Mouse (Mus musculus): Measurements from ENCODE around the gene Klhl26.

Gene Klhl26

DNA sequence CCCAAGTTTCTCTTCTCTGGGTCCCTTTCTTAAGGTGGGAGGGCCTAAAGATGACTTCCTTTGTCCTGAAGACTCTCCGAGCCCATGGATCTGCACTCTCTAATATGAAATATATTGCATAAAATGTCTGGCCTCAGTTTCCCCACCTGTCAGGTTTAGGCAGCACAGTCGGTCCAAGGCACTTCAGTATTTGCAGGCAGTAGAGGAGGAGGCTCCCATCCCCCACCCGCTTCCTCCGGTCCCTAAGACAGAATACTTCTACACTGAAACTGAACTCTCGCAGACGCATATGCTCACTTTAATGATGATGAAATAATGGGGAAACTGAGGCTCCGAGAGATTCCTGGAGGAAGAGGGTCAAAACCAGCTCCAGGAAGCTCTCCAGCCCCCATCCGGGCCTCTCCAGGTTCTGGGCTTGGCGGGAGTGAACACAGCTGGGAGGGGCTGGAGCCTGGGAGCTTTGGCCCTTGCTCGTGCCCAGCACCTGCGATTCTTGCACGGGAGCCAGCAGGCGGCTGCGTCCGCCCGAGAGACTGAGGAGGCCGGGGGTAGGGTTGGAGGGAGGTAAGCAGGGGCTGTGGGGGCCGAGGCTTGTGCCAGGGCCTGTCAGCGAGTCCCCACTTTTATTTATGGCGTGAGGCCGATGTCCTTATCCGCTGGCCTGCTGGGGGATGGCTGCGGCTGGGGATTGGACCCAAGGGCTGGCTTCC, 25.2 kb upstream of the Klhl26 start:
- DNase-seq (ENCODE audit: low spot score in 2 of 2), result no peak

GRCm38 (mm10) chr8:70500386-70501301, 23.9 kb upstream of the Klhl26 start:
- peak in 1 of 2 experiments; percentile 42 for DNase-seq (ENCODE audit: low spot score in 2 of 2)

- no peak for DNase-seq (ENCODE audit: low spot score in 2 of 2)
Measured at GRCm38 (mm10) chr8:70495771-70496062, 18.9 kb upstream of the Klhl26 start.

DNA sequence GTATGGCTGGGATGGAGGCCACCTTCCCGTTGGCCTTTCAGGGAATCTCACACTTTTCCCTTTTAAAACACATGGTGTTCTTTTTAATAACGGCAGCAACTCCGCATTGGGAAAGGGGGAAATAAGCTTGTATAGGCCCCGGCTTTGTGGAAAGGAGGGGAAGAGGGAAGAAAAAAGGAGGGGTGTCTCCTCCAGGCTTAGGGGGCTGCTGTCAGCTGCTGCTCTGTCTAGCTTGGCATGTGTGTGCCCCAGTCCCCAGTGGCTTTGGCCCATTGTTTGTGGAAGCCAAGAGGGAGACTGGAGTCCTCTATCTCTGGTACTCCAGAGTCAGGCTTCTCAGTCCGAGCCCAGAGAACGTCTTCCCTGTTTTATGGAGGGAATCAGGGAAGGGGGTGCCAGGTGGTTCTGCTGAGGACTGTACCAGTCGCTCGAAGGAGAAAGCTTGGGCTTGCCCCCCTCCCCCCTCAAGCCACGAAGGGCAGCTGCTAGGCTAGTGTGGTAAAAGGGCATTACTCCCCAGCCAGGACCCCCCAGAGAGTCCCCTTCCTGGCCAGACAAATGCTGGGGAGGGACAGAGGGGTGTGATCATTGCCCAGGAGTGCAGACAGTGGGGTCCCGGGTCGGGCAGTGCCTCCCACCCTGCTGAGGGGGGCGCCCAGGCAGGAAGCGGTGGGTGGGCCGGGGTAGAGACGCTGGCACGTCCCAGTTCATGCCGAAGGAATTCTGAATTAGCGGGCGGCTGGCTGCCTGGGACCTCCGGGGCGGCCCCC, 18.4 kb upstream of the Klhl26 start:
- no peak for DNase-seq (ENCODE audit: low spot score in 2 of 2)

DNA sequence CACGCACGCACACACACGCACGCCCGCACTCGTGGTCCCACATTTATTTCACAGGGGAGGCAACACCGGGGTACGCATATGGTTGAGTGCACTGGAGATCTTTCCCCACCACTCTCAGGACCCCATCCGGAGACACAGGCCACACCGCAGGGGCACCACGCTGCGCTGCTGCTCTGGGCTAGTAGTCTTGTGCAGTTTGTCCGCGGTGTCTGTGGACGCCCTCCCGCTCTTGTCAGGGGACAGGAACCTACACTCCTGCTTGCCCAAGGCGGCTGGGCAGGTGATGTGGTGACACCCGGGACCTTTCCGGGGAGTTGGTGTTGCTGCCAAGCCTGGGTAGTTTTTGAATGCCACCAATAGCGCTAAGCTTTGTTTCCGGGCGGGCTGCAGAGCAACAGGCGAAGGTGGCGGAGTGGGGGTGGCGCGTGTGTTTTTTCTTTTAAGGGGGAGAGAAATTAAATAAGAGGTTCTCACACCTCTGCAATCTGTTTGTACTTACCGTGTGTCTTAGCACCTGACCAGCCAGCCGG, 17.7 kb upstream of the Klhl26 start:
- no peak for DNase-seq (ENCODE audit: low spot score in 2 of 2)

GRCm38 (mm10) chr8:70493692-70494415, 17.1 kb upstream of the Klhl26 start:
- no peak for DNase-seq (ENCODE audit: low spot score in 2 of 2)

- no peak for DNase-seq (ENCODE audit: low spot score in 2 of 2)
Measured at GRCm38 (mm10) chr8:70492664-70493640, 16.2 kb upstream of the Klhl26 start, which contains the start of gene Crlf1. Crlf1 (plus strand) TSS chr8:70493158.

DNA sequence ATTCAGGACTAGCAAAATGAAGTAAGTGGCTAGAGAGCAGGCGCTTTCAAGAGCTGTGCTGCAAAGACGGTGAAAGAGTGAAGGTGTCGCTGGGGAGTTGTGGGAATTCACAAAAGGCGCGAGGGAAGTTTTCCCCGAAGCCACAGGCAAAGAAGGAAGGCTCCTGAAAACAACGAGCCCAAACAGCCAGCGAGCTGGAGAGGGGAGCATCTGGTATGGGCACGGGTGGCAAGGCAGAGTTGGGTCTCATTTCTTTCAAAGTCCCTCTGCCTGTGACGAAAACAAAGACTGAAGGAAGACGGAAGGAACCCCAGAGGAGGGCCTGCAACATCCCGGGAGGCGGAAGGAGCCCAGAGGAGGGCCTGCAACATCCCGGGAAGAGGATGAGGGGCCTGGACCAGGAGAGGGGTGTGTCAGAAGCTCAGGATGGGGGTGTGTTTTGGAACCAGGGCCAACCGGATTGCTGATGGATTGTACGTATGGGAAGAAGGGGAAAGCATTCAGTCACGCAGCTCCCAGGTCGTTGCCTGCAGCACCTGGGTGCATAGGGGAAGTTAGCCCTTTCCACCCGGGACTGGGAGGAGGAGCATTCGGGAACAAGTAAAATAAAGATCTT, 14.2 kb upstream of the Klhl26 start:
- no peak for DNase-seq (ENCODE audit: low spot score in 2 of 2)

DNA sequence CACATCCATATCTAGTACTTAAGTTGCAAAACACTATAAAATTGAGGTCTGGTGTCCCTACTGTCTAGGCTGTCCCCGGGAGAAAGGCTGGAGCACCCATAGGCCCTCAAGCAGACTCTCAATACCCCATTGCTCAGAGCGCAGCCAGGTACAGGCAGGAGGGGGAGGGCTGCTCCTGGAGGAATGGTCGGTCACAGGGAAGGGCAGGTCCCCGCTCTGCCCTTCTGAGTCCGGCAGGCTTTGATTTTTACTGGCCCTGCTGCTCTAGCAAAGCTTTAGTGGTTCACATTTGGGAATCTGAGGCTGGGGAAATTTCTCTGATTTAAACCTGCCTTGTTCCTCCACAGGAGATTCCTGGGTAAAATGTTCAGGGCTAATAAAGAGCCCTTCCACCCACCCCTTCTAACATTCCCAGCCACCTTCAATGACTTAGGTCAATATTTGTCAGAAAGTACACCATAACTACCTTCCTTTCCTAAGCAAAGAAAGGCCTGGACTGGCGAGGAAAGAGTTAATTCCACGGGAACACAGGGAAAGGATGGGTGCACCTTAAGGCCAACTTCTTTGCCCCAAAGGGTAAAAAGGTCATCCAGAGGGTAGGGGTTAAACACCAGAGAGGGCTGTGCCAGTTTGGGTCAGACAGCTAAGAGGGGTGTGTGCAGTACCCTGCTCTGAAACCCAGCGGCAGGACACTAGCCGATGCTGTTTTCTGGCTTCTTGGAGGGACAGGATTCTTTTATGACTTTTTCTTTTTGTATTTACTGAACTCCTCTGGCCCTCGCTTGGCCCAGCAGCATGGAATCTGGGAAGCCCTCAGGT, 13.5 kb upstream of the Klhl26 start:
- no peak for DNase-seq (ENCODE audit: low spot score in 2 of 2)

DNA sequence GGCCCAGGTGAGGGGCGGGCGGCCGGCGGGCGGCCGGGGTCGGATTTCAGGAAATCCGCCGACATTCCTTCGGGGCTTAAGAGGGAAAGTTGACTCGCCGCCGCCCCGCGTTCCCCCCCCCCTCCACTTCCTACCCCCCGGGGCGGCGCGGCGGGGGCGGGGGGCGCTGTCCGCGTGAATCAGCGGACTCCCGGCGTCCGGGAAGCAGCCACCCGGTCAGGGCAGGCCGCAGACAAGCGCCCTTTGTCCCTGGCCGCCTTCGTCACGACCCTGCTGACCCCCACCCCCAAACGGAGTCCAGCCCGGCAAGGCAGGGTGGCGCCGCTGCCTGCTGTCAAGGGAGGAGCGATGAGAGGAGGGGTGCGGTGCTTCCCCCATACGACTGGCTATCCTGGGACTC, 12.8 kb upstream of the Klhl26 start:
- no peak for DNase-seq (ENCODE audit: low spot score in 2 of 2)

DNA sequence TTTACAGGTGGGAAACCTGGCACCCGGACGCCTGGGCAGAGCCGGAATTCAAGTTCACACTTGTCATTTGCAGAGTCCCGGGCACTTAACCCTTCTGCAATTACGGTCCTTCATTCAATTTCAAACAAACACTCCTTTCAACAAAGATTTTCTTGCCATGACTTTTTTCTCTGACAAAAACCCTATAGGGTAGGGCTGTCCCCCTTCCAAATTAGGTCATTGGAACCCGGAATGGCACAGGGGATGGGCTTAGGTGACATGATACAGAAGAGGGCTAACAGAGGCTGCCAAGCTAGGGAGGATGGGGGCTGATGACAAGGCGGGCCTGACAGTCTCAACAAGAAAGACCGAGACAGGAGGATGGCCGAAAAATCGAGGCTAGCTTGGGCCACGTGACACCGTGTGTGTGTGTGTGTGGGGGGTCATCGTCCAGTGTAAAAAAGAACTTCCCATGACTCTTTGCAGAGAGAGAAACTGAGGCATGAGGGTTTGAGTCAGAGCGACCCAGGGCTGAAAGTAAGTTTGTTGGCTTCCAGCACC, 12.2 kb upstream of the Klhl26 start:
- no peak for DNase-seq (ENCODE audit: low spot score in 2 of 2)

- DNase-seq (ENCODE audit: low spot score in 2 of 2), result no peak
Measured at GRCm38 (mm10) chr8:70487993-70488796, 11.4 kb upstream of the Klhl26 start.

DNA sequence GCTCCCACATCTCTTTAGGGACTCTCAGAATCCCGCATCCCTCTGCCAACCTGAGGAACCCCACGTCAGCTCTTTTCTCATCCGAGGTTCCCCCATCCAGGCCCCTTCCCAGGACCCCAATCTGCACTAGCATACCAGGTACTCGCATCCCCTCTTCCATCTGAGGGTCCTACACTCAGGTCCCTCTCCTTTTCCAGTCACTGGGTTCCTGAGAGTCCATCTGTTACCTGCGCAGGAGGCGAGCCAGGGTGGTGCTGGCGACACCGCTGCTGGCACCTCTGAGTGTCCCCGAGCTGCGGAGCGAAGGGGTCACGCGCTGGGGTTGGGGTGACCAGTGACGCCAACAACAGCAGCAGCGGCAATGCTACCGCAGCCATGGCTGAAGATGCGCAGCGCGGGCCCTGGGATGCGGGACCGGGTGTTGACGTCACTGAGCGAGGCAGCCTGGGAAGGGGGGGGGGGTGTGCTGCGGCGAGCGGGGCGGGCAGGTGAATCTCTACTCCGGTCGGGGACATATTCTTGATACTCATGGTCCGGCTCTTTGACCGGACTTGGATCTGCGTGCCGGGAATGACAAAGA, 10.3 kb upstream of the Klhl26 start, which contains the start of gene Tmem59l:
TSS of gene Tmem59l (minus strand) at position 418 of the 580 bp plus-strand sequence.
- no peak for DNase-seq (ENCODE audit: low spot score in 2 of 2)

DNA sequence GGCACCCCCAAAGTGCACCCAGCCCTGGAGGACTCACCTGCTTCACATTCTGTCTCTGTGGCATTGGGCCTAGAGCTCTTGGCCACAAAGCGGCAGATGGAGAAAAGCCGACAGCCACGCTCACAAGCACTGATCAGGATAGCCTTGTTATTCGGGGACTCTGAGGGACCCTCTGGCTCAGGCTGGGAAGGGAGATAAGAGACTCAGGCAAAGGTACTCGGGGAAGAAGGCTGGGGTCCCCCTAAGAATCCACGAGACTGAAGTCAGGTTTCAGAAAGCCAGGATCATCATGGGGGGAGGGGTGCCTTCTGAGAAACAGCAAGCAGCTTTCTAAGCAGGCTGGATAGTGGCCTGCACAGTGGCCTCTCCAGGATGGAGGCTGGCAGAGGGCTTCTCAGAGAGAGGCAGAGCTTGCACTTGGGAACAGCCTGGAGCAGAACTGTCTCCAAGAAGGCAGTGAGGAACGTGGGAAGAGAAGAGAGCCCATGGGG, 9.5 kb upstream of the Klhl26 start:
- DNase-seq (ENCODE audit: low spot score in 2 of 2), result no peak

- no peak for DNase-seq (ENCODE audit: low spot score in 2 of 2)
Measured at GRCm38 (mm10) chr8:70482943-70483342, 6.2 kb upstream of the Klhl26 start.

DNA sequence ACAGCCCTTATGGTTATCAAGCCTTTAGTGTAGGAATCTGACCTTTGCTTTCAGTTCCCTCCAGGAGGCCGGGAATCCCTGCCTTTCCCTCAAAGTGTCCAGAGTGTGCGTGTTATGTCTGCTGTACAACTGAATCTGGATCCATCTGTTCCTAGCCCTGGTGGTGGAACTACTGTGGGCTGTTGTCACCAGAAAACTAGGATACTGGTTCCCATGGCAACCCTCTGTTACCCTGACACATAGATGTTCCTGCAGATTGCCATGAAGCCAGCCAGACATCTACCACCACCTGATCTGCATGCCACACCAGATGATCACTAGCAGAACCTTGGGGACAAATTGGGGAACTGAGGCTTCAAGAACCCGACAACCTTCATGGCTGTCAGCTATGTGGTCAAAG, 5.1 kb upstream of the Klhl26 start:
- DNase-seq (ENCODE audit: low spot score in 2 of 2), result no peak
